Mouse (Mus musculus) ES-CJ7 (cell line): ENCODE results near the gene Prkra.

Source experiments
- DNase-seq: peaks from one replicate; pipeline ENCODE4 v3.0.0; 2011; ENCODE audit warnings: low read depth, low spot score

The Prkra gene

DNA sequence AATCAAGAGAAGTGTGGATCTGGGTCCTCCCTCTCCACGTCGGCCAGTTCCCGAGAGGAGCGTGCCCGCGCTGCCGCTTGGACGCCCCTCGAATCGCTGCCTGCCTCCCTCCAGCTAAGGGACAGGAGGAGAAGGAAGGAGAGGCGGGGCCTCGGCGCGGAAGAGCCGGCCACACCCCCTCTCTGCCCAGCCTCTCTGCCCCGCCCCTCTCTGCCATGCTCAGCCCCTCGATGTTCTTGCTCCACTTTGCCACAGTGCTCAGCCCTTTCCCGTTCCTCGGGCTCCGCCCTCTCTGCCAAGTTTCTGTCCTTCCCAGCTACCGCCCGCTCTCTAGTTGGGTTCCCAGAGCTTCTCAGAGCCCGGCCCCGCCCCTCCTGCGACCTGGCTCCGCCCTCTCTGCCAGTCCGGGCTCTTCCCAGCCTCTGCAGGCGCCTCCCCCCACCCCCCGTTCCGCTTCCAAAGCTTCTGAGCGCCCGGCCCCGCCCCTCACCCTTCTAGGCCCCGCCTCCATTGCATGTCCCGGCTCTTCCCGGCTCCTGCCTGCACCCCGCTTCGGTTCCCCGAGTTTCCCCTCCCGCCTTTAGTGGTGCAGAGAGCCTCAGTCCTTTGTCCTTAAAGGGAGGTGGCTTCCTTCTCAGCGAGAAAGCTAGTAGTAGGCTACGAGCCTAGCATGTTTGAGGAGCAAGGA is at the start of gene Prkra, which contains the start of gene Pjvk:
Gene Prkra (minus strand): TSS at position 133 of the 688 bp plus-strand sequence.
Gene Pjvk (plus strand): TSS at position 594 of the 688 bp plus-strand sequence.
- DNase-seq = peak; percentile 97

DNA sequence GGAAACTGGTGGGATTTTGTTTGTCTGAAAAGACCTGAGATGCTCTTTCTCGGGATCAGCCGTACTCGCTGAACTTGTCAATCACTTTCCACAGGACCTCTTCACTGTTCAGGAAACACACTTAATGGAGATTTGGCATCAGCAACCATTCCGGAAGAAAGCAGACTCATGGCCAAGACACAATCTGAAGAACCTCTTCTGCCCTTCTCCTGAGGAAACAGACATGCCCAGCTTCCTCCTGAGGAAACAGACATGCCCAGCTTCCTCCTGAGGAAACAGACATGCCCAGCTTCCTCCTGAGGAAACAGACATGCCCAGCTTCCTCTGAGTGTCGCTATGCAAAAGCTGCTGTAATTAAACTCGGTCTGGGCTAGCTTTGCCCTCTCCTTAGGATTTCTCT is 47.5 kb upstream of the Prkra start:
- no peak for DNase-seq

DNA sequence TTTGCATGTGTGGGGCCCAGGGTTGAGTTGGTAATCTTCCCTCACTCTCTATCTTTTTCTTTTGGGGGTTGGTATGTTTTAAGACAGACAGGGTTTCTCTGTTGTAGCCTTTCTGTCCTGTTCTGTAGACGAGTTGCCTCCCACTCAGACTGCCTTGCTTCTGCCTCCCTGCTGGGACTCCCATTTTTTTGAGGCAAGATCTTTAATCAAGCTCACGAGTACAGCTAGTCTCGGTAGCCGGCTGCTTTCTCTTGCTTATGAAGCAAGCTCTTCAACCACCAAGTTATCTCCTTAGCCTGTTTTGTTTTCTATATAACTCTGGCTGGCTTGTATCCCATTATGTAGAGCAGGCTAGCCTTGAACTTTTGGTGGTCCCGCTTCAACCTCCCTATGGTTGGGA is 46.0 kb upstream of the Prkra start:
- DNase-seq = no peak

DNA sequence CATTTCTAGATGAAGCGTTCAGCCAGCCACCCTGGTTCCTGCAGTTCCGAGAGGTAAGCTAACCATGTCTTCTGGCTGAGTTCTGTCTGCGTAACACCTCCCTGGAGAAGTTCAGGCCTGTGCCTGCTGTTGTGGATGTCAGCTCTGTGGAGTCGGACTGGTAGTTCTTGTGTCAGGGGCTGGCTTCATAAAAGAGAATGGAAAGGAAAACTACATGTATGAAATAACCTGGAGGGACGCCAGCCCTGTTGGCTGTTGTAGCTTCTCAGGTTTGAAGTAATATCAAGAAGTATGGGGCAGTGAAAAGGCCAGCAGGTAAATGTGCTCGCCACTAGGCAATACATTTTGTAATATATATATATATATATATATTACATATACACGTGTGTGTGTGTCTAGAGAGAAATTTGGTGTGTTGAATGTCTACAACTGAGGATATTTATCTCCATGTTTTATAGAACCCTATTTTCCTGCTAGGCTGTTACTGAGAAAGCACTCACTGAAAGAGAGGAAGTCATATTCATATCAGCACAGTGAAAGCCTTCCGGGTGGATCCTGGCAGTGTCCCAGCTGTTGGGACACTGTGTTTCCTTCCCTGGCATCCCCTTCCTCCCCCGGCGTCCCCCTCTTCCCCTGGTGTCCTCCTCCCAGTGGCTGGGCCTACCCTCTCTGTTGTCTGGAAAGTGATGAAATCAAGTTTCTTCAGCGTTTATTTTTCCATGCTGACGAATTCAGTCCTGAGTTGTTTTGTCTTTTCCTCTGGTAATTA is 42.8 kb upstream of the Prkra start:
- no peak for DNase-seq

DNA sequence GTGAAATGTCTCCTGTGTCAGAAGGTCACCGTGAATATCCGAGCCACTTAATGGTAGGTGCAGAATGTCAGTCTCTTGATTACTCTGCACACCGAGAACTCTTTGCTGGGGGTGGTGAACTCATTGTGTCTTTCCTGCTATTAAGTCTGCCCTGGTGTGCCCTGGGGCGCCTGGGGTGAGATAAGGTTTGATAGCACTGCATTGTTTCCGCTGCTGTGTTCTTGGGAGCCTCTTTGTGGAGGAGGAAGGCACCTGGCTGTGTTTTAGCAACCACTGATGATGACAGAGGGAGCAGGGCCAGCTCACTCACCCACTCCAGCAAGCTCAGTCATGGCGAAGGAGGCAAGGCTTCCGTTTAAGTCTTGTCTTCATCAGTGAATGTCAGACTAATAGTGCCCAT is 40.3 kb upstream of the Prkra start:
- no peak for DNase-seq

DNA sequence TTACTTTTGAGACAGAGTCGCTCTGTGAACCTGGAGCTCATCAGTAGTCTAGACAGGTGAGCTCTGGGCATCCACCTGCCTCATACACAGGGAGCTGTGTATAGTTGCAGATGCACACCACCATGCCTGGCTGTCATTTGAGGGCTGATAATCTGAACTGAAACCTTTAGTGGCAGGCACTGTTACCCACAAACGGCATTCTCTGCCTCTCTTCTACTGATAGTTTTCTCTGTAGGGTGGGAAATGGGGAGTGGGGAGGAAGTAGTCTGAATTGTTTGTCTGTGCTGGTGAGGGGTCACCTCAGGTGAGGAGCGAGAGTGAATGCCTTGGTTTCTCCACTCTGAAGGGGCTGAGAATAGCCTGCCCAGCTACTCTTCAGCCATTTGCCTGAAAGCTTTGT is 39.8 kb upstream of the Prkra start:
- DNase-seq = no peak

DNA sequence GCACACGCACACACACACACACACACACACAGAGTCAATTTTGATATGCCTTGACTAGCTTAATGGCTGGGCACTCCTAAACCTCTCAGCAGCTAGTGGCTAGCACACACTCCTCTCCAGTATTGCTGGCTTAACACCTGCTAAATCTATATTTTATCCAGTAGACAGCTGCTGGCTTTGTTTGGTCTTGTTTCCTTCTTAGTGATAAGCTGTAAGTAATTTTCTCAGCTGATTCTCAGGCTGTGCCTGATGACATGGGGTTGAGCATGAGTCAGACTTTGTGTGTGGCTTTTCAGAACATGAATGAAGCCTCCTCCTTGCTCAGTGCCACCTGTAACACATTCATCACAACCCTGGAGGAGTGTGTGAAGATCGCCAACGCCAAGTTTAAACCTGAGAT is 39.2 kb upstream of the Prkra start:
- no peak for DNase-seq

DNA sequence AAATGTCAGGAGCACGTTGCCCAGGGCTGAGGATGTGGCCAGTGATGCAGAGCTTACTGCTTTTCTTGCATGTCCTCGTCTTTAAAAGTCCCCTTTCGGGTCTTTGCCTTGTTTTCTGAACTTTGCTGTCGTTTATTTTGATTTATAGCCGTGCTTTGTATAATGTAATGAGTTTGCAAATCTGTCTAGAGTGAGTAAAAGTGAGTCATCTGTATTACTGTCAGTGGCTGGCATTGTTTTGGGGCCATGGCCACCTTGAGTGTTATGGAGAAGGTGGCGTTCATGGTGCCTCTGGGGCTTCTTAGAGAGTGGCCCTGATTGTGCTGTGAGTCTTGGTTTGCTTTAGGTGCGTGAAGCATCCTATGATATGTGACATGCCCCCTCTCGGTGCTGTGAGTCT is 34.5 kb upstream of the Prkra start:
- no peak for DNase-seq

DNA sequence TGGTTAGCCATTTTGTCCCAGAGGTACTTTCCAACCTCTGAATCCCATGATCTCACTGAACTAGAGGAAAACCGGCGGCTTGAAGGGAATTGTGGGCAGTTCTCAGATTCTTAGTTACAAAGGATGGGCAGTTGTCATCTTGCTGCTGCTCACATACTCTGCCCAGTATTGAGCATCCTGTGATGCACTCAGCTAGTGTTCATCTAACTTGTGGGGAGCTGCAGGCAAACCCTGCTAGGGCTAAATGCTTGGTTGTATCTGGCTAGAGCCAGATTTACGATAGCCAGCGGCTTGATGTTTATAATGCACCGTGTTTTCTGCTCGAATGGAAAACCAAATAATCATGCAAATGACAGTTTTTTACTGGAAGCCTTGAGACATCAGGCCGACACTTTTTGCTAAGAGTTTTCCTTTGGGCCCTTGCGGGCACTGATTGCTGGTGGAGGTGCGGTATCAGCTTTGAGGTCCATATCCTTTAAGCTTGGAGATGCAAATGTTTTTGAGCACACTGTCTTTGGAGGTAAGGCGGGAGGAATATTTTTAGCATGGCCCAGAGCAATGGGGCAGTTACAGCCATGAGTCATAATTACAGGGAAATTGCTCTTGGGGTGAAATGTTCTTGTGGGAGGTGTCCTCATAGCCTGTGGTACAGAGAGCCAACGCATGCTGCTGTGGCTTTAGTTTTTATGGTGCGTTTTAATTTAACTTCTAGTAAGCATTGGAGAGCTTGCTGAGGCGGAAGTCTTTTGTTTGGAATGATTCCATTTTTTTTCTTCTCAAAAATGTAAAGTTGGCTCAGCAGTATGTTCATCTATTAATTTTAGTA is 28.8 kb upstream of the Prkra start:
- peak; percentile 31 for DNase-seq

DNA sequence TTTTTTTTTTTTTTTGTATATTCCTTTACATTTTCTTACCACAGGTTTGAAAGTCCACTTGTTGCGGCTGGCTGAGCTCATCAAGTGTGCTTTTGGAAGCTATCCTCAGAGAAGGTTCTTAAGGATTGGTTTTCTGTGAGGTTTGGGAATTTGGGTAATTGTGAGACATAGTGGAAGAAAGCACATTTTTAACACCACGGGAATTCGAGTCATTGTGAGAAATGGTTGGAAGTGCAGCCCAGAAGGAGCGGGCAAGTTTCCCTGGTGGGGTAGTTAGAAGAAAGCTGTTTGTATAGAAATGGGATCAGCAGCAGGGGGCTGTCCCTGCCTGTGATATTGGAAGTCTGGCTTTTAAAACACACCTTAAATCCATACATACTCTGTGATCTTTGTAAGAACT is 28.1 kb upstream of the Prkra start:
- DNase-seq = no peak

DNA sequence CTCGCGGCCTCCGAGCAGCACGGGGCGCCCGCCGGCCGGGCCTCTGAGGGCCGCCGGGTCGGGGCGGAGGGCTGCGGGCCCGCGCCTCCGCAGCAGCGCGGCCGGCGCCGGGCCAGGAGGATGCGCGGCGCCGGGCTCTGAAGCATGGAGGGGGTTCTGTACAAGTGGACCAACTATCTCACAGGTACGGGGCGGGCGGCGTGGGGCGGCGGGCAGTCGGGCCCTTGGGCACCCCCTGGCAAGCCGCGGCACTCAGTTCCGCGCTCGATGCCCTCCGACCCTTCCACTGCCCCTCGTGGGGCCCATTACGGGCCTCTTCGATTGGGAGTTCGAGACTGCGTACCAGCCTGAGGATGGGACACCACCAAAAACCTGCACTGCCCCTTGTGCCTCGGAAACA is 27.6 kb upstream of the Prkra start:
- no peak for DNase-seq

DNA sequence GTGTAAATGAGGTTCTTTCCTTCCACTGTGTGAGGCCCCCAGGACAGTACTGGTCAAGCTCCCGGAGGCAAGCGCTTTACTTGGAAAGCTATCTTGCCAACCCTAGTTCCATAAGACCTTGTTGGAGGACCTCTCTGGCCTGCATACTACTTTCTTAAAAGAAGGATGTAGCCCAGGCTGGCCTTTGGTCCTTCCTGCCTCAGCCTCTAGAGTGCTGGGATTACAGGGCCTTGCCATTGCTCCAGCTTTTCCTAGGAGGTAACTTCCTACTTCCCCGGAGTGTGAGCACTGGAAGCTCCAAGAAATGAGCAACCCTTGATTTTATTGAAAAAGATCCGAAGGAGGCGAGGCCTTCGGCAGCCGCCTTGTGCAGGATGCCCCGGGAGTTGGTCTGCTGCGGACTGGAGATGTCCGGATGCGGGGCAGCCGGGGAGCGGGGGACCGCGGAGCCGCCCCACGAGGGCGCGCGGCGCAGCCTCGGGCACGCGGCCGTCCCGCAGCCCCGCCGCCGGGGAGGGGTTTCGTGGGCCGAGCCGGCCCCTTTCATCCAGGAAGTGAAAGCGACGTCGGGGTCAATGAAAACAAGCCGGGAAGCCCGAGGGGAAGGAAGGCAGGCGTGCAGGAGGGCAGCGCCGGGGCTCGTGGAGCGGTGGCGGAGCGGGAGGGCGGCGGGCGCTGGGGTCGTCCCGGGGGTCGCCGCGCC is 27.1 kb upstream of the Prkra start, which contains the start of gene Plekha3:
Gene Plekha3 (plus strand): TSS at position 557 of the 703 bp plus-strand sequence.
- peak; percentile 57 for DNase-seq

DNA sequence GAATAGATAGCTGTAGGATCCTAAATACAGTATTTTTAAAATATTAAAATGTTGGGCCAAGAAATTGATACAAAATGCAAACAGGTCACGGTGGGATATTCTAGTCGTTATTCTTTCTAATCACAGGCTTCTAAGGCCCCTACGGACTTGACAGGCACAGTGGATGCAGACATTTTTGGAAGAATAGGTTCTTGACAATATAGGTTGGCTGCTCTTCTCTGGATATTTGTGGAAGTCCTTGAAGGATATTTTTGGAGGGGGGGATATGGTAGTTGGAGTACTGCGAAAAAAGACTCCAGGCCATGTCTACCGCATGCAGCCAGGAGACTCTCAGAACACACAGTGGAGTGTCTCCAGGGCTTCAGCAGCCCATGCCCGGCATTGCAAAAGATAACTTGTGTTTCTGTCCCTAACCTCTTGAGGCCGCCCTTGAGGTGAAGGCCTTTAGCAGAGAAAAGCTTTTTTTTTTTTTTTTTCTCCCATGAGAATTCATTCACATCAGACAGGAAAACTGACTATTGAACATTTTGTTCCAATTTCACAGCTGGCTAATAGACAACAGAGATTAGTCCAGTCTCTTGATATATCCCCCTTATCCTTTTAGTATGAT is 25.8 kb upstream of the Prkra start:
- DNase-seq = peak; percentile 78

DNA sequence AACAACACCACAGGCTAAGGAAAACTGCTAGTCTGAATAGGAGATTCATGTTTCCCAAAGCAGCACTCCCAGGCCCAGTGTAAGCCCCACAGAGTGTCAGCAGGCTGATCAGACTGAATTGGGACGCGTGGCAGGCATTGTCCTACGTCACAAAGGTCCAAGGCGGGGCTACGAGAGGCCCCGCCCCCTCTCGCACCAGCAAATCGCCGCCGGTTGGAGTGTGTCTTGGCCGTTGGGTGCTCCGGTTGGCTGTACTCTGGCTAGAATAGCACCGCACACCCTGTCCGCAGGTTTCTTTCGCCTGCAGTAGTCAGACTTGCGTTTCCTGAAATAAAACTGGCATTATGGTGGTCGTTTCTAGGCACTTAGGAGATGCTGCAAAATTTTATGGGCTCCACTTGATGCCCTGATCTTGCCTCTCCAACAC is 25.2 kb upstream of the Prkra start, which contains the start of gene Fkbp7:
Gene Fkbp7 (minus strand): TSS at position 151 of the 427 bp plus-strand sequence.
- peak; percentile 92 for DNase-seq

DNA sequence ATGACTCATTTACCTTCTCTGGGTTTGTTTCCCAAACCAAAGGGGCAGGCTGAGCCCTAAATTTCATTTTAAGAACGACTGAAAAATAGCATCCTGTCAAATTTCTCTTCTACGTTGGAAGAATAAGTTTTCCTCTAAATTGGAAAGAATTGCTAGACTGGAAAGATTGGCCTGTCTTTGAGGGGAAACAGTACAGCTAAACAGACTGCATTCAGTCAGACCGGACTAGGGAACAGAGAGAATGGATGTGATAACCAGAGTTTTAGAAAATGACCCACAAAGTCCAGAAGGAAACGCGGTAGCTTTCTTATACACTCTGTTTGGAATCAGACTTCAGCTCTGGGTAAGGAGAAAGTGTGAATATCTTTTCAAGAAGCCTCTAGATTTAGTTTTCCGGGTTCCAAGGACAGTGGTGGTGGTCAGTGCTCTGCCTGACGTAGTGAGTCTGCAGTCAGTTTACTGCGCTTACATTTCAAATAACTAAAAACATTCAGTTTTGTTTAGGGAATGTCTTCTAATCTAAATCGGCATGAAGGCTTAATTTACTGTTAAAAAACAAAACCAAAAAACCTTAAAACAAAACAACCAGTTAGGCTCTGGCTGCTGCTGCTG is 24.4 kb upstream of the Prkra start:
- no peak for DNase-seq

DNA sequence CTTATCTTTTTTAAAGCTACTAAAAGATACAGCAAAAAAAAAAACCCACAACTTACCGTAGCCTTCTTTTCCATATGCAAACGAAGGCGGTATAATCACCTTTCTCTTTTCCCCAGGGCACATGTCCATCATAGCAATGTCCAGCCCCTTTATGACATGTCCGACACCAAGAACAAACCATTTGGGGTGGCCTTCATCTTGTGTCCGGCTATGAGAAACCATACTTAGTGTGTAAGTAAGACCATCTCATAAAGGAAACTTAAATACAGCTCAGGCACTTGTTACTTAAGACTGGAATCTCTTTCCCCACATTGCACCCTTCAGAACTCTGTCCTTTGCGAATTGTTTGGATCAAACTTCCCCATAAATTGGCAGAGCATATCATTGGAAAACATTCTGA is 23.8 kb upstream of the Prkra start:
- no peak for DNase-seq

DNA sequence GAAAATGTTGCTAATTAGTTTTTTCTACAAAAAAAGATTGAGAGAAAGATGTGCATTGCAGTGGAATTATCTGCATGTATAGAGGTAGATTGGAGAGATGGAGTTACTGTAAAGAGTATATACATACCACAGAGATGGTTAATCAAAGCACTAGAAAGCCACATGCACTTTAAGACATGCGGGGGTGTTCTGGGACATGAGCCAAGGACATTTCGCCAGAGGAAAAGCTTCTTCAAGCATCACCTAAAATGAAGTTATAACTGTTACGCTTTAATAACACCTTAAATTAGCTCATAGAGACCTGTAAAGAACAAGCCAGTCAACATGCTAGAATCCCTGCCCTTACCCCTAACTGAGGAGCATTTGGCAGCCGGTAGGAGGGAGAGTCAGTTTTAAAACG is 19.4 kb upstream of the Prkra start:
- no peak for DNase-seq

DNA sequence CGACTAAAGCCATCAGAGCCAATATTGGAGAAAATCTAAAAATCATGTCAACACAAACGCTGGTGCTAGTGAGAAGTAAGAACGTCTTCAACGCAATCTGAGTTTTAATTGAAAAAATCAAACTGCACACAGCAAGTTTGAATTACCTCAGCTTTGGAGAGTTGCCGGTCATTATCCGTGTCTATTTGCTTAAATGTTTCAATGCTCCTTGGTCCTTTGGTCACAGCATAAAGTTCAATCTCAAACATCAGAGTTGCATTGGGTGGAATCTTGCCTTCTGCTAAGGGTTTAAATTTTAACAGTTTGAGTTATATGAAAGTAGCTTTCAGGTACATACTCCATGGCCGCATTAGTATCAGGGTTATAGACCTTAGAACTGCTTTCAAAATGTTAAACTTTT is 17.7 kb upstream of the Prkra start:
- no peak for DNase-seq

DNA sequence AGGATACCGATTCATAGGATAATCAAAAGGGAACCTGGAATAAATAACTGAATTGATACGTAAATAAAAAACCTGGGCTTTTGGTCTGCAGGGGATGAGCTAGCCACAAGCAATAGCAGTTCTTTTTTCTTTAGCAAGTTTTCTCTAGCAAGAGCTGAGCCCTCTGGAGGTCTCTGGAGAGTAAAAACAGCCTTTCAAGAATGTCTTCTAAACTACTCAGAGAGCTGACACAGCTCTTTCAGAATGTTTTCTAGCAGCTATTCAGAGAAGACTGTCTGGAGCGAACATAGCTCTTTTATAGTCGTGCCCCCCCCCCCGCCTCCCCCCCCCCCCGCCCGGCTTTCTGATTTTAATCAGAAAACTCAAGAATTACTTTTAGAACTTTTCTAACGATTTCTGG is 11.6 kb upstream of the Prkra start:
- DNase-seq = no peak

DNA sequence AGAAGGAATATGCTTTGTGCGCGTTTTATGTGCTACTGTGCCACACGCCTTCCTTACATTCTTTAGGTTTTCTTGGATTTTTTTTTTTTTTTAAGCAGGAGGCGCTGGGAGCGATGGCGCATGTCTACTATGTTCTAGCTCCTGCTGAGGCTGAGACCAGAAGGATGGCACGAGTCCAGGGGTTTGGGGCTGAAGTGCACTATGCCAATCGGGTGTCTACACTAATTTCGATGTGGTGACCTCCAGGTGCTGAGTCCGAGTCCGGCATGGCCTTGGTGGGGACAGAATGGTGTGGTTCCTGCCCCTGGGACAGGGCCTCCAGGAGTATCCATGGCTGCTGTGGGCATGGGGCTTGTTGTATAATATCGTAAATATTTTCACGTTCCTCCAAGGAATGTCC is 10.7 kb upstream of the Prkra start:
- DNase-seq = no peak

DNA sequence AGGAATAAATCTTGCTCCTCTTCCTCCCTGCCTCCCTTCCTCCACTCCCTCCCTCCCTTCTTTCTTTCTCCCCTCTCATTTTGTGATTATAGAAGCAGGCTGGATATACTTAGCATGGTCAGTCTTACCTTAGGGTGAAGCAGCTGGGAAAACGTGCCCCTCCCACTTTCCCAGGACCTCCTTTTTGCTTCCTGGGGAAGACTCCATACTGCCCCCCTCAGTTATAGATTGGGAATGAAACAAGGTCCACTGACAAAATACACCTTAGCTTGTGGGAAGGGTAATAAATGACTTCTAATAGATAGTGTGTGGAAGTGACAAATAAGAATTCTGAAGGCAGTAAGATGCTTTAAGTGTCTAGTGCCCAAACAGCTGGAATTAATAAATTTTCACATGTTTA is 8.2 kb upstream of the Prkra start:
- peak; percentile 65 for DNase-seq
